Mouse (Mus musculus) G1E (cell line): ENCODE measurements around the gene Mtss1l.

Experiments used
- CTCF ChIP-seq: IDR thresholded peaks from 2 replicates; pipeline ENCODE4 v1.5.1; 2012; ENCODE audit warnings: low read depth, low read length, inconsistent platforms, mixed read lengths
- GATA1 ChIP-seq: IDR thresholded peaks from 2 replicates; pipeline ENCODE4 v1.6.1; 2012; ENCODE audit warnings: borderline replicate concordance, low read length, inconsistent platforms, mixed read lengths
- GATA2 ChIP-seq: IDR thresholded peaks from 2 replicates; pipeline ENCODE4 v1.6.1; 2012; ENCODE audit warnings: low read depth, low read length, inconsistent platforms, borderline replicate concordance
- POLR2AphosphoS5 ChIP-seq: IDR thresholded peaks from 2 replicates; pipeline ENCODE4 v1.6.1; 2012; ENCODE audit warnings: low read depth, low read length, inconsistent platforms; ENCODE audit not compliant: insufficient replicate concordance
- TAL1 ChIP-seq: conservative IDR thresholded peaks from 2 replicates; pipeline ENCODE4 v1.6.1; 2012; ENCODE audit warnings: low read depth, low read length, inconsistent platforms, mixed read lengths

GRCm38 (mm10) chr8:110705391-110706287, 15.6 kb upstream of the Mtss1l start:
- no peak for TF ChIP-seq CTCF
- TF ChIP-seq TAL1, result no peak
- no peak for TF ChIP-seq GATA2
- TF ChIP-seq GATA1, result no peak
- TF ChIP-seq POLR2AphosphoS5, result no peak
